Mouse (Mus musculus) lung, postnatal 4 days (tissue): ENCODE measurements around the gene Rnf25.
A peak's percentile ranks its signal among the peaks of the same experiment; 100 is the strongest.

Source experiments
- DNase-seq, 2 experiments: peaks; one replicate each; pipeline ENCODE4 v3.0.0; 2021

Rnf25 gene

GRCm38 (mm10) chr1:74601267-74601962, at the start of gene Rnf25, which contains the start of gene Stk36:
Gene Rnf25, minus strand, starts transcription at chr1:74601397.
Gene Stk36, plus strand, starts transcription at chr1:74601445.
- peak; percentile 86 to 89 for DNase-seq

- no peak for DNase-seq
Observed at GRCm38 (mm10) chr1:74643926-74644325, 42.7 kb upstream of the Rnf25 start.

GRCm38 (mm10) chr1:74643524-74643923, 42.3 kb upstream of the Rnf25 start:
- DNase-seq = no peak

GRCm38 (mm10) chr1:74632734-74633133, 31.5 kb upstream of the Rnf25 start:
- no peak for DNase-seq

- peak in 1 of 2 experiments; percentile 39 for DNase-seq
Observed at GRCm38 (mm10) chr1:74628001-74628400, 26.8 kb upstream of the Rnf25 start.

- no peak for DNase-seq
Observed at GRCm38 (mm10) chr1:74626076-74626475, 24.9 kb upstream of the Rnf25 start.

- DNase-seq = peak; percentile 41 to 54
Observed at GRCm38 (mm10) chr1:74624183-74624582, 23.0 kb upstream of the Rnf25 start.

- no peak for DNase-seq
Observed at GRCm38 (mm10) chr1:74600501-74601266, 513 bp downstream of the Rnf25 start.

- DNase-seq = no peak
Observed at GRCm38 (mm10) chr1:74594434-74594833, 6.8 kb downstream of the Rnf25 start.

GRCm38 (mm10) chr1:74587773-74588445, 13.3 kb downstream of the Rnf25 start, which contains the start of the genes Zfp142 and Bcs1l:
Gene Zfp142, minus strand, starts transcription at chr1:74588246.
Gene Bcs1l, plus strand, starts transcription at chr1:74588289.
- DNase-seq = peak; percentile 99

GRCm38 (mm10) chr1:74587233-74587772, 13.9 kb downstream of the Rnf25 start:
- DNase-seq = no peak

- no peak for DNase-seq
Observed at GRCm38 (mm10) chr1:74584616-74585398, 16.4 kb downstream of the Rnf25 start.

GRCm38 (mm10) chr1:74582621-74583020, 18.6 kb downstream of the Rnf25 start:
- DNase-seq = no peak

GRCm38 (mm10) chr1:74569739-74570719, 31.2 kb downstream of the Rnf25 start:
- no peak for DNase-seq

GRCm38 (mm10) chr1:74565834-74566233, 35.4 kb downstream of the Rnf25 start:
- DNase-seq = no peak

- no peak for DNase-seq
Observed at GRCm38 (mm10) chr1:74559061-74559460, 42.1 kb downstream of the Rnf25 start.

GRCm38 (mm10) chr1:74544184-74544583, 57.0 kb downstream of the Rnf25 start, which contains the start of gene Usp37:
Gene Usp37, minus strand, starts transcription at chr1:74544284.
- no peak for DNase-seq
